Mouse (Mus musculus) erythroblast, embryonic 14.5 days (primary cell): Measurements from ENCODE around the gene Large1.

Source experiments
- GATA1 ChIP-seq: IDR thresholded peaks from 2 replicates; pipeline ENCODE4 v1.6.1; 2012; ENCODE audit warnings: low read length, inconsistent platforms, mixed read lengths
- TAL1 ChIP-seq: IDR thresholded peaks from 3 replicates; pipeline ENCODE4 v1.6.1; 2012; ENCODE audit warnings: low read length, inconsistent platforms, mixed read lengths

DNA sequence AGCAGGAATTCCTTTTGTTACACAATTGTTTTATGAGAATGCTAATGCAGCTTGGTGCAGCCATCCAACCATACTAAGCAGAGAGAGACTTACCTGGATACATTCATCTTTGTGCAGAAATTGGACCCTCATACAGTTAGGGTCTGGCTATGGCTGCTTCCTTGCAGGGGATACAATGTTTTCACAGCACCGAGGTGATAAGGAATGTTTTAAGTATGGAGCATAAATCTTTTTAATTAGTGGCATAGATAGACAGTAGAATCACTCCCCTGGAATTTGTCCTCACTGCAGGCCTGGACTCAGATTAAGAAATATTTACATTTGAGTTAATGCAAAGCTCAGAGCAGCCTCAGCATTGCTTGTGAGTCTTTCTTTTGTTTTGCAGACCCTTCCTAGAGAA lies 47.0 kb upstream of the Large1 start:
- TF ChIP-seq GATA1 (no peak), TAL1 (no peak)
